Mouse (Mus musculus): Measurements from ENCODE around the gene Dennd5b. TPM values are rescaled to one million over a fixed set of nuclear protein-coding genes. Genes with fewer than 3 reads are reported as not detected.
A peak's percentile ranks its signal among the peaks of the same experiment; 100 is the strongest.
"Not testable (repeated sequence)": the region's sequence is repeated elsewhere in the genome, so short reads cannot be mapped to it uniquely, and the experiment has no call there.

Dennd5b gene
- polyA plus RNA-seq, 1 experiment from 2014 or later, result 18.1 TPM

- no peaks in the 10 kb centered on the region for H3K9me3 ChIP-seq (ENCODE audit: control insufficient read depth, low read length)
- H3K36me3 ChIP-seq (ENCODE audit: control insufficient read depth, insufficient read depth, low read length), result no peaks in the 10 kb centered on the region
- ATAC-seq (ENCODE audit: low FRiP score, low TSS enrichment), result 0 out of 2 replicates have a peak, but pooled peaks have one; percentile 28
- no peak overlapping the region for H3K4me3 ChIP-seq (ENCODE audit: low read length)
- H3K4me2 ChIP-seq (replicated peaks; ENCODE audit: low read depth, low read length), result no peak overlapping the region
- H3K4me1 ChIP-seq (ENCODE audit: control insufficient read depth, insufficient read depth, low read length), result peaks cover 10% of the 10 kb centered on the region; the same call in 1 of the 2 replicates
- no peaks in the 10 kb centered on the region for H3K27me3 ChIP-seq (ENCODE audit: control insufficient read depth, insufficient read depth, low read length)
- no peak overlapping the region for H3K9ac ChIP-seq (ENCODE audit: low read depth, low read length)
- WGBS, result 10% methylated on average over 5 of the region's 5 CpGs
- peak overlapping the region; percentile 32; the same call in 1 of the 2 replicates for H3K27ac ChIP-seq (ENCODE audit: low read depth, low read length)
Observed at GRCm38 (mm10) chr6:149134391-149135150, 33.1 kb upstream of the Dennd5b start.

GRCm38 (mm10) chr6:149132311-149133077 lies 31.0 kb upstream of the Dennd5b start:
- no peak overlapping the region for H3K4me2 ChIP-seq (replicated peaks; ENCODE audit: low read depth, low read length)
- H3K9ac ChIP-seq (ENCODE audit: low read depth, low read length), result no peak overlapping the region
- peak; percentile 82 for ATAC-seq (ENCODE audit: low FRiP score, low TSS enrichment)
- WGBS, result 32% methylated on average over 5 of the region's 5 CpGs
- peaks cover 10% of the 10 kb centered on the region; the same call in 1 of the 2 replicates for H3K4me1 ChIP-seq (ENCODE audit: control insufficient read depth, insufficient read depth, low read length)
- no peaks in the 10 kb centered on the region for H3K9me3 ChIP-seq (ENCODE audit: control insufficient read depth, low read length)
- no peak overlapping the region for H3K4me3 ChIP-seq (ENCODE audit: low read length)
- H3K36me3 ChIP-seq (ENCODE audit: control insufficient read depth, insufficient read depth, low read length), result no peaks in the 10 kb centered on the region
- no peaks in the 10 kb centered on the region for H3K27me3 ChIP-seq (ENCODE audit: control insufficient read depth, insufficient read depth, low read length)
- H3K27ac ChIP-seq (ENCODE audit: low read depth, low read length), result no peak overlapping the region

- Histone ChIP-seq H3K36me3 (ENCODE audit: control insufficient read depth, insufficient read depth, low read length) (no peaks in the 10 kb centered on the region), H3K4me1 (ENCODE audit: control insufficient read depth, insufficient read depth, low read length) (peaks cover 10% of the 10 kb centered on the region; the same call in 1 of the 2 replicates), H3K9ac (ENCODE audit: low read depth, low read length) (no peak overlapping the region), H3K9me3 (ENCODE audit: control insufficient read depth, low read length) (no peaks in the 10 kb centered on the region), H3K27me3 (ENCODE audit: control insufficient read depth, insufficient read depth, low read length) (no peaks in the 10 kb centered on the region), H3K27ac (ENCODE audit: low read depth, low read length) (no peak overlapping the region), H3K4me3 (ENCODE audit: low read length) (no peak overlapping the region), H3K4me2 (replicated peaks; ENCODE audit: low read depth, low read length) (no peak overlapping the region)
- 29% methylated on average over 3 of the region's 3 CpGs for WGBS
- ATAC-seq (ENCODE audit: low FRiP score, low TSS enrichment), result no peak
Observed at GRCm38 (mm10) chr6:149131111-149131510, 29.6 kb upstream of the Dennd5b start.

GRCm38 (mm10) chr6:149129870-149130269 lies 28.4 kb upstream of the Dennd5b start, which contains the start of gene Gm10203:
Gm10203 (plus strand) TSS chr6:149130170.
- H3K27ac ChIP-seq (ENCODE audit: low read depth, low read length); H3K4me2 ChIP-seq (replicated peaks; ENCODE audit: low read depth, low read length); H3K4me1 ChIP-seq (ENCODE audit: control insufficient read depth, insufficient read depth, low read length); H3K4me3 ChIP-seq (ENCODE audit: low read length); ATAC-seq (ENCODE audit: low FRiP score, low TSS enrichment); H3K9me3 ChIP-seq (ENCODE audit: control insufficient read depth, low read length); H3K9ac ChIP-seq (ENCODE audit: low read depth, low read length); H3K36me3 ChIP-seq (ENCODE audit: control insufficient read depth, insufficient read depth, low read length); H3K27me3 ChIP-seq (ENCODE audit: control insufficient read depth, insufficient read depth, low read length): not testable (repeated sequence)
- WGBS, result 84% methylated on average over 8 of the region's 8 CpGs

GRCm38 (mm10) chr6:149126675-149127074 lies 25.2 kb upstream of the Dennd5b start:
- H3K27me3 ChIP-seq (ENCODE audit: control insufficient read depth, insufficient read depth, low read length), result no peaks in the 10 kb centered on the region
- WGBS, result 77% methylated on average over 4 of the region's 4 CpGs
- H3K9ac ChIP-seq (ENCODE audit: low read depth, low read length), result no peak overlapping the region
- H3K9me3 ChIP-seq (ENCODE audit: control insufficient read depth, low read length), result no peaks in the 10 kb centered on the region
- H3K27ac ChIP-seq (ENCODE audit: low read depth, low read length), result no peak overlapping the region
- 0 out of 2 replicates have a peak, but pooled peaks have one; percentile 6 for ATAC-seq (ENCODE audit: low FRiP score, low TSS enrichment)
- H3K36me3 ChIP-seq (ENCODE audit: control insufficient read depth, insufficient read depth, low read length), result no peaks in the 10 kb centered on the region
- no peak overlapping the region for H3K4me2 ChIP-seq (replicated peaks; ENCODE audit: low read depth, low read length)
- H3K4me1 ChIP-seq (ENCODE audit: control insufficient read depth, insufficient read depth, low read length), result no peaks in the 10 kb centered on the region
- H3K4me3 ChIP-seq (ENCODE audit: low read length), result no peak overlapping the region

- 93% methylated on average over 3 of the region's 3 CpGs for WGBS
- H3K36me3 ChIP-seq (ENCODE audit: control insufficient read depth, insufficient read depth, low read length), result no peaks in the 10 kb centered on the region
- ATAC-seq (ENCODE audit: low FRiP score, low TSS enrichment), result no peak
- H3K4me2 ChIP-seq (replicated peaks; ENCODE audit: low read depth, low read length), result no peak overlapping the region
- H3K4me1 ChIP-seq (ENCODE audit: control insufficient read depth, insufficient read depth, low read length), result no peaks in the 10 kb centered on the region
- H3K9me3 ChIP-seq (ENCODE audit: control insufficient read depth, low read length), result no peaks in the 10 kb centered on the region
- H3K9ac ChIP-seq (ENCODE audit: low read depth, low read length), result no peak overlapping the region
- H3K27me3 ChIP-seq (ENCODE audit: control insufficient read depth, insufficient read depth, low read length), result no peaks in the 10 kb centered on the region
- H3K27ac ChIP-seq (ENCODE audit: low read depth, low read length), result no peak overlapping the region
- no peak overlapping the region for H3K4me3 ChIP-seq (ENCODE audit: low read length)
Observed at GRCm38 (mm10) chr6:149123042-149123441, 21.6 kb upstream of the Dennd5b start.

- H3K27ac ChIP-seq (ENCODE audit: low read depth, low read length), result no peak overlapping the region
- peak; percentile 68 for ATAC-seq (ENCODE audit: low FRiP score, low TSS enrichment)
- H3K9me3 ChIP-seq (ENCODE audit: control insufficient read depth, low read length), result no peaks in the 10 kb centered on the region
- no peaks in the 10 kb centered on the region for H3K4me1 ChIP-seq (ENCODE audit: control insufficient read depth, insufficient read depth, low read length)
- no peaks in the 10 kb centered on the region for H3K36me3 ChIP-seq (ENCODE audit: control insufficient read depth, insufficient read depth, low read length)
- H3K4me3 ChIP-seq (ENCODE audit: low read length), result no peak overlapping the region
- no peak overlapping the region for H3K4me2 ChIP-seq (replicated peaks; ENCODE audit: low read depth, low read length)
- no peak overlapping the region for H3K9ac ChIP-seq (ENCODE audit: low read depth, low read length)
- 38% methylated on average over 2 of the region's 2 CpGs for WGBS
- no peaks in the 10 kb centered on the region for H3K27me3 ChIP-seq (ENCODE audit: control insufficient read depth, insufficient read depth, low read length)
Observed at GRCm38 (mm10) chr6:149119853-149120252, 18.4 kb upstream of the Dennd5b start.

- ATAC-seq (ENCODE audit: low FRiP score, low TSS enrichment), result no peak
- no peak overlapping the region for H3K4me2 ChIP-seq (replicated peaks; ENCODE audit: low read depth, low read length)
- H3K9ac ChIP-seq (ENCODE audit: low read depth, low read length), result no peak overlapping the region
- no peaks in the 10 kb centered on the region for H3K4me1 ChIP-seq (ENCODE audit: control insufficient read depth, insufficient read depth, low read length)
- no peaks in the 10 kb centered on the region for H3K36me3 ChIP-seq (ENCODE audit: control insufficient read depth, insufficient read depth, low read length)
- WGBS, result 58% methylated on average over 2 of the region's 2 CpGs
- H3K9me3 ChIP-seq (ENCODE audit: control insufficient read depth, low read length), result no peaks in the 10 kb centered on the region
- no peak overlapping the region for H3K4me3 ChIP-seq (ENCODE audit: low read length)
- no peaks in the 10 kb centered on the region for H3K27me3 ChIP-seq (ENCODE audit: control insufficient read depth, insufficient read depth, low read length)
- H3K27ac ChIP-seq (ENCODE audit: low read depth, low read length), result no peak overlapping the region
Observed at GRCm38 (mm10) chr6:149118935-149119334, 17.5 kb upstream of the Dennd5b start.

- Histone ChIP-seq H3K4me3 (ENCODE audit: low read length) (no peak overlapping the region), H3K9me3 (ENCODE audit: control insufficient read depth, low read length) (no peaks in the 10 kb centered on the region), H3K27me3 (ENCODE audit: control insufficient read depth, insufficient read depth, low read length) (no peaks in the 10 kb centered on the region), H3K4me2 (replicated peaks; ENCODE audit: low read depth, low read length) (no peak overlapping the region), H3K9ac (ENCODE audit: low read depth, low read length) (no peak overlapping the region), H3K4me1 (ENCODE audit: control insufficient read depth, insufficient read depth, low read length) (no peaks in the 10 kb centered on the region), H3K36me3 (ENCODE audit: control insufficient read depth, insufficient read depth, low read length) (no peaks in the 10 kb centered on the region), H3K27ac (ENCODE audit: low read depth, low read length) (no peak overlapping the region)
- ATAC-seq (ENCODE audit: low FRiP score, low TSS enrichment), result no peak
Observed at GRCm38 (mm10) chr6:149116992-149117391, 15.5 kb upstream of the Dennd5b start.

Data from kidney, embryonic 14.5 days (tissue).